Mouse (Mus musculus) kidney, postnatal 25 days (tissue): ENCODE data around the gene Bnc2.

ENCODE experiments used
- DNase-seq, 2 experiments: peaks; one replicate each; pipeline ENCODE4 v3.0.0; 2021; ENCODE audit warnings: mixed read lengths in 2 of 2

Bnc2 gene

DNA sequence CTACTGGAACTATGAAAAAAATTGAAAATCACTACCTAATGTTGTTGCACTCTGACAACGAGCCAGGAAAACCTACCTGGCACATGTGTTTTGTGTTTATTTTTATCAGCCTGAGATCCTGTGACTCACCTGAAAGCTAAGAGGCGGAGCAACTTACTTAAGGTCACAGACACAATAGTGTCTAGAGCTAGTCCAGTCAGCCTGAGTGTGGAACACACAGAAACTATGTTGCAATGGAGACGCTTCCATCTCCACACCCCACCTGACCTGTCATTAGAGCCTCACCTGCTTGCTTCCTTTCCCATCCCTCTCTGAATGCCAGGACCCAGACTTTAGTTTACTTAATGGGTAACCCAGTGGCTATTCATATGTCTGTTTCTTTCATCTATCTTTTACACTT, 364.2 kb downstream of the Bnc2 start:
- DNase-seq = no peak

DNA sequence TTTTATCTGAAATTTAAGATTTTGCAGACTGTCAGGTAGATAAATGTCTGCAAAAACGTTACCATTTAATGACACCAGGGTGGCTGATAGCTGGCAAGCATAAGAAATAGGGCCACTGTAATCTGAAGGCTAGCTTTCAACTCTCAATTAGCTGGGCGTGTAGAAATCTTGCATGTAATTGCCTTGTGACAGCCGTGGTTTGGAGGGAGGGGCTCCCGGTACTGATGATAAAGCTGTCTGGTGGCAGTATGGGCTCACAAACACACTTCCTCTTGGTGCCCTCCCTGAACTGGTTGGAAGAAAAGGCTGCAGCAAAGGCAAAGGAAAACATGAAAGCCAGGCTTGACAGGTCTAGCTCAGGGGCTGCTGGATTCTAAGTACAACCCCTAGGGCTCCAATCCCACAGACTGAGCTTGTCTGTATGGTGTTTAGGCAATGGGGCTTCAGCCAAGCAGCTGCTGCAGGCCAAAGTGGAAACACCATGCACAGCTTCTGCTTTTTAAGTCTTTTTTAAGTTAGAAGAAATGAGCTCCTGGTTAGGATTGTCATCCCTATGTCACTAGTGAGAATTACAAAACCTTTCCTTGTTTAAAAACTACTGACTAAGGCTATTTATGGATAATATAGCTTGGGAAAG, 366.7 kb downstream of the Bnc2 start:
- DNase-seq = no peak

DNA sequence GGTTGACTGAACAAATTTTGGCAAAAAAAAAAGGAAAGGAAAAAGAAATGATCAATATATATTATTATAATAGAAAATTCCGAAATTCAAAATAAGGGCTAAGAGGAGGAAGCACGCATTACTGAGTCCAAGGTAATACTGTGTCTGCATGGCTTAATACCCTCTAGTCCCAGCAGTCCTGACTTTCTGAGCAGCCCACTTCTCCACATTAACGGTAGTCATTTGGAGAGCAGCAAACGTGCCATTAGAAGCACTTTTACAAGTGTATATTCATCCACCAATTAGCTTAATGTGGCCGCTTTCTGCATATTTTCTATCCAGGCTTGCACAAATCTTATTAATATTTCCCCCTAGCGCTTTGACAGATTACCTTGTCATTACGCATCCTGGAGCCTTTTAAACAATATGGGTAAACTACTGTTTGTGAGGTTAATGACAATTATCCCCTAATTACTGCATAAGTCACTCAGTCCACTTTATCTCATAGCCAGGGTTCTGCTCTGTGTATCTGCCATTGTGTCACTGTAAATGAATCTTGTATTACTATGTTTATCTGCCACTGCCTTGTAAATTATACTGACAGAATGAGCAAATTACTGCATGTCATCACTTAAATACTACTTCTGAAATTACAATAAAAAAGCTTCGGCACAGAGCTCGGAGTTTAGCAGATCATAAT, 368.0 kb downstream of the Bnc2 start:
- DNase-seq = no peak

DNA sequence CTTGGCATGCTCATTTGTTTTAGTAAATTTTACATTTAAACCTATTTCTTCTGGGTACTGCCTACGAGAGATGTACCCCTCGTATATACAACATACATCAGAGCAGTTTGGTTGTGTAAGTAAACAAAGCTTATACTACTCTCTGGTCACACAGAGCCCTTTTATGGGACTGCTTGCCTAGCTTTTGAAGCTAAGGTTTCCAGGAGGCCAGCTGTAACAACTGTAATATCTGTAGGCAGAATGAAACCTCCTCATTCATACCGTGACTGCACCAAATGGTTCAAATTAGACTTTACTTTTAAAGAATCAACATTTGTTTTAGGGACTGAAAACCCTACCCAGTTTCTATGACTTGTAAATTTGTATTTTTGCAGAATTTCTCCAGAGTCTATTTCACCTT, 372.1 kb downstream of the Bnc2 start:
- no peak for DNase-seq

DNA sequence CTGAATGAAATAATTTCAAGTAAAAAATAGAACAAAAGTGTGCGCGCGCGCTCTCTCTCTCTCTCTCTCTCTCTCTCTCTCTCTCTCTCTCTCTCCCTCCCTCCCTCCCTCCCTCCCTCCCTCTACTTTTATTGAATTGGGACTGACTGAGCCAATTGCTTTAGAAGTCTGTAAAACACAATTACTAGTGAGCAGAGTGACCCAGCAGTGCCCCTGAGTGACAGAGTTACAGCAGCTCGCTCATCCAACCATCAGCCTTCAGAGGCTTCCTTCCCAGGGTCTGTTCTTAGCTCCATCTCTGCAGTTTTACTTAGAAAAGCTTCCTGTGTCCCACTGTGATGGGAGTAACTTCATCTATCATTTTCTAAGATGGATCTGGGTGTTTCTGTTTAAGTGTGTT, 389.9 kb downstream of the Bnc2 start:
- no peak for DNase-seq

DNA sequence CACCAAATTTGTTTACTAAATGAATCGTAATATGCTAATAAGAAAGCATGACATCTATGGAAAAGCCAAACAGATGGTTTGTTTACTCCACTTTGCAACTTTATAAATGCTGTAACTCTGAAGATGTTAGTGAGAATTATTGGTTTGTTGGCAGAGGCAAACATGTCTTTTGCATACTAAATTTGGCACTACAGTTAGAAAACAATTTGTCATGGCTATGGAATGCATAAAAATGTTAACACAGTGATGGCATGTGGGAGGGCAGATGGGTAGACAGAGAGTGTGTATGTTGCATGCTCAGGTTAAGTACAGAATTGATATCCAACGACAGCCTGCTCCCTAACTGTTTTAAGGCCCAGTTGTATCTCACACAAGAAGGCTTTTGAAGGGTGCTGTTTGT, 392.4 kb downstream of the Bnc2 start:
- no peak for DNase-seq

DNA sequence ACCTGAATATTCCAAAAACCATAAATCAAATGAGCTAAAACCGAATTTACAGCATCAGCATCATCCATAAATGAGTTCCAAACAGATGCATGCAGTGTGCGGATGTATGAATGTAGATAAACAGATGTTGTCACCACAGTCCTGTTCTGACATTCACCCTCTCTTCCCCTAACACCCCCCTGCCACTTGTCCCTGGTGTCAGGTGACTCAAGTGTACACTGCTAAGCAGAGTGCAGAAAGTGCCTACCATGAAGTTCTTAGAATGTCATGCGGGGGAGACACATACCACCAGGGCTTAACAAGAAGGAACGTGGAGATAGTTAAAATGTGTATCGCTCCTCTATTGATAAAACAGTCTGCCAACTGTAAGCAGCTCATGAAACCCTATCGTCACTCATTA, 396.9 kb downstream of the Bnc2 start:
- DNase-seq = no peak

DNA sequence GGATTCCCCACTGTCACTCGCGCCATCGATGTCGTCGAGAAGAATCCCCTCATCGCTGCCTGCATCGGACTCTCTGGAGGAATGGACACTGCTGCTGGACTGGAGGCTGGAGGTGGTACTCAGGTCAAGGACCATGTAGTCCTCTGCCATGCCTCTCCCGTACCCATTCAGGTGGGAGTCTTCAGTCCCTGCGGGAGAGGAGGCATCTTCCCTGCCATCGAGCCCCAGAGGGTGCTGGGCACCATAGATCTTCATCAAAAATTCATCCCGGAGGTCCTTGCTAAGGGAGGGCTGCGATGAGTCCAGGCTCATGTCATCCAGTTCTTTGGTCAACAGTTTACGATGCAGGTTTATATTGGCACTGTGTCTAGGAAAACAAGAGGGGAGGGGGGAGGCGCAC, 399.0 kb downstream of the Bnc2 start:
- no peak for DNase-seq

DNA sequence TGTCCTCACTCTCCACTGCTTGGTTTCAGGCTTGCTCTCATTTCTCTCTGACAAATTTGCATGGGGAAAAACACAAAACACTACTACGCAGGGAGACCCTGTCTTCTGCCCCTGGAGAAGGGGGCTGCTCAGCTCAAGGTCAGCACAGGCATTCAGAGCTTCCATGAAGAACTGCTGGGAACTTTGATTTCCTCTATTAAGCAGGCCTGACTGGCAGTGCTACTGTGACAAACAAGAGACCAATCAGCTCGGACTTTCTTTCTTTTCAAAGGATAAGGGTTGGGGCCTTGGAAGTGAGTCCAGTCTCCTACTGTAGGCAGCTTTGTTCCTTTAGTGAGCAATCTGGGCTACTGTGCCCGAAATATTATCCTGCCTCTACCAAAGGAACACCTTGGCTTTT, 400.9 kb downstream of the Bnc2 start:
- DNase-seq = no peak

DNA sequence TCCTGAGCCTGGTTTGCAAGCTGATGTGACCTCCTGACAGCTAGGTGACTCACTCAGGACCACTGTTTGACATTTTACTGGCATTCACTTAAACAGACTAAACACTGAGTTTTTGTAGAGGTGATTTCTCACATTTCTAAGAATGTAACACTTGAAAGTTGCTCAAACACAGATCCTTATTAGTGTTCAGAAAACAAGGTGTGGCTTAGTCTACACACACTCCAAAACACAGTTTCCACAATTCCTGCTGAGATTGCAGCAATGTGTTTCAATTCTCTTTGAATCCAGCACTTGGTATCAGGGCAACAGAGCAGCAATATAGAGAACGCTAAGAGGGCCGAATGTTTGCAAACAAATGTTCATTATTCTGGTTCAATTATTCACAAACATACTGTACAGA, 402.2 kb downstream of the Bnc2 start:
- no peak for DNase-seq

DNA sequence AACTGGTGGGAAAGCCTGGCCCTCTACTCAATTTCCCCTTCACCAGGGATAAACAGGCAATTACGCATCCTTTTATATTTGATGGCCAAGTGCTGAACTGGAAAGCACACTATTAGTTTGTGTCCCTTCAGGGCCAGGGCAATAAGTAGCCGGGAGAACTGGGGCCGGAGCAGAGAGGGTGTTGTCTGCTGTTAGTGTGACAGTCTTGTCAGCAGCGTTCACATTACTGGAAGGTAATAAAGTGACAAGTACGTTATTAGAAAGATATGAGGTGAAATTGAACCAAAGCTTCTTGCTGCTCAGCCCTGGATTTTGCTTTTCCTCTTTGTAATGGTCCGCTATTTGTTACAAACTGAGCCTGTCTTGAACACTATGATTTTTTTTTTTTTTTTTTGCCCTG, 405.2 kb downstream of the Bnc2 start:
- no peak for DNase-seq

DNA sequence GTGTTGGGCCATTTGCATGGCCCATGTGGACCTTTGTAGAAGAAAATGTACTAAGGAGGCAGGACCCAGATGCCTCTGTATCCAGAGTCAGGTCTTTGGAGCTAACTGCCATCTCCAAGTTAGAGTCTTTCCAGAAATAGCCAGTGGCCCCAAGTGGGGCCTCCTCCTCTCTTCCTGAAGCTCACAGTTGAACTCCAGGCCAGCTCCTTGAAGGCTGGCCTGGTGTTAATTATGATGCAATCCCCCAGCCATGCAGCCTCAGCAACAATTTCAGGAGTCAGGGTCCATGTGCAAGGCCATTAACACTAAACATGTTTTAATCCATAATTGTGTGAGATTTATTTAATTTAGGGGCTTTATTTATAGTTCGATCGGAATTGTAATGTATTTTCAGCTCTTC, 427.7 kb downstream of the Bnc2 start:
- no peak for DNase-seq

DNA sequence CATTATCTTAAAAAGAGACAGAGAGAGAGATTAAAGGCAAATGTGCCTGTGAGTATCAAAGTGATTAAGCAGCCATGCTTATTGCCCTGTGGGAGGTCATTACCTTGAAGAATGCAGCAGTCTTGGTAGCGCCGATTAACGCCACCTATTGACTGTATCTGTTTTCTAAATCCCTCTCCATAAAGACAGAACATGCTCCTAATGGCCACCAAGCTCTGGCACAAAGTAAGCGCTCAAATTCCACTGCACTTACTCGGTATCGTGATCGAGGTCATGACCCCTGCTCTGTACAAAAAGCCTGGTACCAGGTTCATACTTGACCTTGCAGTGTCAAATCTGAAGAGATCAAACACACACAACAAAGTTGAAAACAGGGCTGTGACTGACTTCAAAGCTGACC, 442.7 kb downstream of the Bnc2 start:
- no peak for DNase-seq

DNA sequence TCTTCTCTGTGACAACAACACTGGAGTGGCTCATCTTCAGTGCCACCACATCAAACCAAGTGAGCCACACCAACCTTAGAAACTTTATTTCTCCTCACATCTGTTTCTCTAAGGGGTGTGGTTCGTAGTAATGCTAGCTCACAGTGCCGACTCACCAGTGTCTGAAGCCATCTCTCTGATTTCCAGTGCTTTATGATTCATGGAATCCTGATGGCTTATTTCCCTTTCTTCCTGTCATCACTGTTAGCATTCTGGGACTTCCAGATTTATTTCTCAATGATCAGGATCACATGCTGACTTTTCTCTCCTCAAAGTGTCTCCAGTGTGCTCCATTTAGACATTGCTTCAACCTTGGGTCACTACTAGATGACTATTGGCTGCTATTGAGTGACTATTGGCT, 443.8 kb downstream of the Bnc2 start:
- no peak for DNase-seq

DNA sequence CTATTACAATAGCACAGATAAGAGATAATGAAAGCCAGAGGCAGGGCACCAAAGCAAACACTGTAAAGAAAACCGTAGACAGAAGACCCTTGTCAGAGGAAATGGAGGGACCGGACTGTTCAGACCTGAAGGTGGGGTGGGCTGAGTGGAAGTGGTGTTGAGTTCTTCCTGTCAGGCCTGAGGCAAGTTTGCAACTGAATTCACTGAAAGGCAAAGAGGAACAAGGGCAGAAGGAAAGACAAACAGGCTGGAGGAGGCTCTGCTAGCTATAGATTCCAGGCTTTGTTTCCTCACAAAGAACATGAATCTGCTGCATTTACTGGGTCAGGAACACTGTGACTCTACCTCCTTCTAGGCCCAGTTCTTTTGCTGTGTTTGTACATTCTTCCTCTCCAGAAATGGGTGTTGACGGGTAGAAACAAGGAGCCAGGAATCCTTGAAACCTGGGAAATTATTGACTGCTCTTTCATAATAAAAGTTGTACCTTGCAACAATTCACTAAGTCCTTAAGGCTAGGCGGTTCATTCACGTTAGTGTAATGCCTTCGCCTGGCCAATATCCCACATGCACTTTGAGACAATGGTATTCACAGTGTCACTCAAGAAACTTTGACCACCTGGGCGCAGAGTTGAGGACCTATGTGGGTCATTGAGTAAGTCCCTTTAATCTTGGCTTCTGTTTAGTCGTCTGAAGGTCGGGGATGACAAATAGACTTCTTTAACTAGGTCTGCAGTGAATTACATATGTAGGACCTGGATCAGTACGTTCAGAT, 445.7 kb downstream of the Bnc2 start:
- peak in 1 of 2 experiments; percentile 53 for DNase-seq

DNA sequence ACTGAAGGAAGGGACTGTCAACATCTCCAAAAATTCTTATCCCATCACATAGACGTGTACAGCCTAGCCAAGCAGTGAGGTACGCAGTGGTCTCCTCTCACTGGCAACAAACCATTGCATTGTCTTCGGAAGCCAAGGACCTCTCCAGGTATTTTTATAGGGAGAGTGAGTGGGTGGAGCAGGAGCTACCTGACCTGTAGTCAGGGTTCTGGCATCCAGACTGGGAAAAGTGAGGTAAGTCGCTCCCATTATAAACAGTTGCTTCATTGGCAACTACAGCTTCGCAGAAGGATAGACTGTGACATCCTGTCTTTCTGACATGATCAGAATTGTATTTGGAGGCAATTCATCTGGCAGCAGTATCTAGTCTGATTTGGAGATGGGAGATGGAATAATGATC, 446.5 kb downstream of the Bnc2 start:
- DNase-seq = no peak
